Mouse (Mus musculus): ENCODE measurements around the gene Plxnb2. TPM values are rescaled to one million over a fixed set of nuclear protein-coding genes. Genes with fewer than 3 reads are reported as not detected.

Plxnb2 gene
- total RNA-seq (2014; rRNA removed) (239 and 274 TPM in 2 replicates), polyA plus RNA-seq (2015; fragmentation: Nextera tagmentation; extraction: Ambion mirVana) (64.1 and 64.7 TPM in 2 replicates)

DNA sequence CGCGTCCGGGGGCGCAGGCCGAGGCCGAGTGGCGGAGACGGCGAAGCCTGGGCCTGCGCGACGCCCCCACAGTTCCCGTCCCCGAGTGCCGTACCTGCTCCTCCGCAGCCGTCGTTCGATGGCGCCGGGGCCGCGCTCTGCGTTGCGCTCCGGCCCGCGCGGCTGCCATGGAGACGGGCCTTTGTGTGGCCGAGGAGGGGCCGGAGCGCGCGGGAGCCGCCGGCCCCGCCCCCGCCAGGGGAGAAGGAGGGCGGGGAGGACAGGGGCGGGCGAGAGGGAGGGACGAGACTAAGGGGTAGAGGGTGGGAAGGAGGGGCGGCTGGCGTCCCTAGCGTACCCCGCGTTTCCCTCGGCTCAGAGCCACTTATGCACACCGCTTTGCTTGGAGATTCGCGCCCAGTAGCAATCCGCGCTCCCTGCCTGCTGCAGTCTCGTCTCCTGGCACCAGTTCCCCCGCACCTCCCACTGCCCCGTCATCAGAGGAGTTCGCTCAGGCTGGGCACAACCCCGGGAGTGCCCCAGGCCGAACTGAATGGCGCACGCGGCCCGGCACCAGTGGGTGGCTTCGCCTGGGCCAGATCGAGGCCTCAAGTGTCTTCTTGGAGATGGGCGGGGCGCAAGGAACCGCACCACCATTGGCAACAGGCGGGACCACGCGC, at the start of gene Plxnb2:
TSS of gene Plxnb2 (minus strand) at position 218 of the 659 bp plus-strand sequence.
- peak; percentile 94 for DNase-seq (ENCODE audit: low spot score)
- 0 out of 2 replicates have a peak, but pooled peaks cover 5% of the 10 kb centered on the region for H3K36me3 ChIP-seq (ENCODE audit: insufficient read depth, low read length)
- H3K4me2 ChIP-seq (ENCODE audit: low read depth, low read length), result peak within 1 kb of the TSS; percentile 96
- peak within 1 kb of the TSS; percentile 94 for H3K27ac ChIP-seq
- no peak for TF ChIP-seq CTCF (IDR thresholded peaks at IDR 0.05; ENCODE audit: low read depth)
- peak within 1 kb of the TSS; percentile 94 for H3K9ac ChIP-seq (replicated peaks; ENCODE audit: low read length)
- under 1% methylated on average over 61 of the region's 72 CpGs for WGBS
- peak; percentile 89 for ATAC-seq
- H3K27me3 ChIP-seq (ENCODE audit: insufficient read depth, low read length), result no peaks in the 10 kb centered on the region
- no peaks in the 10 kb centered on the region for H3K9me3 ChIP-seq (ENCODE audit: low read length)
- peaks cover 35% of the 10 kb centered on the region for H3K4me1 ChIP-seq (ENCODE audit: insufficient read depth, low read length)
- H3K4me3 ChIP-seq (ENCODE audit: low read length), result peak within 1 kb of the TSS; percentile 78

DNA sequence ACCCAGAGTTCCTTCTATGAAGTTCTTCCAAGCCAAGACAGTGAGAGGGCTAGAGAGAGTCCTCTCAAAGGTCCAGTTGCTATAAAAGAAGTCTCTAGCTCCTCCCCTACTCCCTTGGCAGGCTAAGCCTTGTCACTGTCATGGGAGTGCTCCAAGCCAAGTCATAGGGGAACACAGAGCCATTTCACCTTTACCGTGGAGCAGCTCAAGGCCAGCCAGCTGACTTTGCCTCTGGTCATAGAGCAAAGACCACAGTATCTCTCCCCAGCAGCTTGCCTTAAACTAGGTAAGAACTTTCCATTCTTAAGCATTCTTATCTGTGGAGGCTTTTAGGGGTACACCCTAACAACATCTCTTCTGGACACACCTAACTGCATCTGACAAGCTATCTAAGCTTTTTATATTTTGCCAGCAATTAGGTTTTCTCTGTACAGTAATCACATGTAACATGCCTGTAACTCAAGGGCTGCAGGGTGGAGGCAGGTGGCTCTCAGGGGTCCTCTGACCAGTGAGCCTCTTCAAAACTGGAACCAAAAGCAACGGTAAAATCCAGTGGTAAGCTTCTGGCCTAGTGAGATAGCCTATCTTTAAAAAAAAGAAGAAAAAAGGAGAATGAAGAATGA, 35.1 kb upstream of the Plxnb2 start:
- DNase-seq (ENCODE audit: low spot score) (no peak), ATAC-seq (no peak)
- Histone ChIP-seq H3K27ac (no peak overlapping the region), H3K27me3 (ENCODE audit: insufficient read depth, low read length) (no peaks in the 10 kb centered on the region), H3K9ac (replicated peaks; ENCODE audit: low read length) (no peak overlapping the region), H3K9me3 (ENCODE audit: low read length) (no peaks in the 10 kb centered on the region), H3K4me3 (ENCODE audit: low read length) (no peak overlapping the region), H3K36me3 (ENCODE audit: insufficient read depth, low read length) (no peaks in the 10 kb centered on the region; the same call in 1 of the 2 replicates), H3K4me2 (ENCODE audit: low read depth, low read length) (no peak overlapping the region), H3K4me1 (ENCODE audit: insufficient read depth, low read length) (peaks cover 12% of the 10 kb centered on the region; the same call in 1 of the 2 replicates)
- no peak for TF ChIP-seq CTCF (IDR thresholded peaks at IDR 0.05; ENCODE audit: low read depth)
- WGBS, result 71% methylated on average over 2 of the region's 2 CpGs

DNA sequence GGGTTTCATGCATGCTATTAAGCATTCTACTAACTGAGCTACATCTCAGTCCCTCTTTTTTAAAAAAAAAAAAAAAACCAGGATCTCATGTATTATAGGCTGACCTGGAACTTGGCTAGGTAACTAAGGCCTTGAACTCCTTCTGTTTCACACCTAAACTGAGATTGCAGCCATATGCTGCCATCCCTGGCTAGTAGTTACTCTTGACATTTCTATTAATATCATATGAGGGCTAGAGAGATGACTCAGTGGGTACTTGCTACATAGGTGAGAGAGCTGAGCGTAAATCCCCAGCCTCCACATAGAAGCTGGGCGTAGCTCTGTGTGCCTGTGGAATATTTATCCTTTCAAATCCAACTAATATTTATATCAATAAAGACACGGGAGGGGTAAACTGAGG, 34.4 kb upstream of the Plxnb2 start:
- Histone ChIP-seq H3K27ac (no peak overlapping the region), H3K4me2 (ENCODE audit: low read depth, low read length) (no peak overlapping the region), H3K4me3 (ENCODE audit: low read length) (no peak overlapping the region), H3K27me3 (ENCODE audit: insufficient read depth, low read length) (no peaks in the 10 kb centered on the region), H3K9ac (replicated peaks; ENCODE audit: low read length) (no peak overlapping the region), H3K36me3 (ENCODE audit: insufficient read depth, low read length) (no peaks in the 10 kb centered on the region; the same call in 1 of the 2 replicates), H3K9me3 (ENCODE audit: low read length) (no peaks in the 10 kb centered on the region), H3K4me1 (ENCODE audit: insufficient read depth, low read length) (peaks cover 12% of the 10 kb centered on the region; the same call in 1 of the 2 replicates)
- ATAC-seq, result no peak
- 93% methylated on average over 3 of the region's 3 CpGs for WGBS
- no peak for TF ChIP-seq CTCF (IDR thresholded peaks at IDR 0.05; ENCODE audit: low read depth)
- no peak for DNase-seq (ENCODE audit: low spot score)

DNA sequence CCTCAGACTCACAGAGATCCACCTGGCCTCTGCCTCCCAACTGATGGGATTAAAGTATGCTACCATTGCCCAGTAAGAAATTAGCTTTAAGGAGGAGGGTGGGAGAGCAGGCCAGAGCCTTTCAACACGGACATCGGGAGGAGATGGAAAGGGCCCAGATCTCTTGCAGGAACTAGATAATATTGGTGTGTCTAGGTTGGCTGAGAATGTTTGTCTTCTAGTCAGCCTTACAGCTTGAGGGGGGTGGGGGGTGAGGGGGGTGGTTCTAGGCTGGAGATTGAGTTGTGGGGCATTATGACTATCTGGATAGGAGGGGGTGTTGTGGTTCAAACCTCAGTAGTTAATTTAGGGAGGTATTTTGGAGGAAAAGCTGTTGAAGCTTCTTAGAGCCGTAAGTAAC, 32.9 kb upstream of the Plxnb2 start:
- Histone ChIP-seq H3K9me3 (ENCODE audit: low read length) (no peaks in the 10 kb centered on the region), H3K9ac (replicated peaks; ENCODE audit: low read length) (no peak overlapping the region), H3K4me2 (ENCODE audit: low read depth, low read length) (peak overlapping the region; percentile 38), H3K27ac (no peak overlapping the region), H3K4me3 (ENCODE audit: low read length) (no peak overlapping the region), H3K4me1 (ENCODE audit: insufficient read depth, low read length) (peaks cover 12% of the 10 kb centered on the region; the same call in 1 of the 2 replicates), H3K27me3 (ENCODE audit: insufficient read depth, low read length) (no peaks in the 10 kb centered on the region), H3K36me3 (ENCODE audit: insufficient read depth, low read length) (no peaks in the 10 kb centered on the region; the same call in 1 of the 2 replicates)
- no peak for DNase-seq (ENCODE audit: low spot score)
- ATAC-seq, result no peak
- WGBS, result 85% methylated on average over 3 of the region's 3 CpGs
- TF ChIP-seq CTCF (IDR thresholded peaks at IDR 0.05; ENCODE audit: low read depth), result no peak

DNA sequence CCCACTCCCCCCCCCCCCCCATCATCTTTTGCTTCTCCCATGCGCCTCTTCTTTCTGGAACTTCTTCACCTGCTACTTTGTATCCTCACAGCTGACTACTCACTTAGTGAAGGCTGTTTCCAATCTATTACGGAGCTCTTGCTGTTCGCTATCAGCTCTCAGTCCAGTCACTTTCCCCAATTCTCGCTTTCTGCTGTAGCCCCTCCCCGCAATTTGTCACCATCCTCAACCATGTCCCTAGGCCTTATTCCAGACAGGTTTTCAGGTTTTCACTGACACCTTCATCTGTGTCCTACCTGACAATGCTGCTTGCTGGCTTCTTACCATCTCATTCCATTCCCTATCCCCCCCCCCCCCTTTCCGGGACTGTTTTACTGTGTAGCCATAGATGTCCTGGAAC, 31.9 kb upstream of the Plxnb2 start:
- Histone ChIP-seq H3K9me3 (ENCODE audit: low read length) (no peaks in the 10 kb centered on the region), H3K4me2 (ENCODE audit: low read depth, low read length) (peak overlapping the region; percentile 90), H3K4me3 (ENCODE audit: low read length) (peak overlapping the region; percentile 98), H3K27ac (no peak overlapping the region), H3K9ac (replicated peaks; ENCODE audit: low read length) (peak overlapping the region; percentile 97), H3K36me3 (ENCODE audit: insufficient read depth, low read length) (no peaks in the 10 kb centered on the region; the same call in 1 of the 2 replicates), H3K27me3 (ENCODE audit: insufficient read depth, low read length) (no peaks in the 10 kb centered on the region), H3K4me1 (ENCODE audit: insufficient read depth, low read length) (peaks cover 12% of the 10 kb centered on the region; the same call in 1 of the 2 replicates)
- DNase-seq (ENCODE audit: low spot score) (no peak), ATAC-seq (no peak)
- no peak for TF ChIP-seq CTCF (IDR thresholded peaks at IDR 0.05; ENCODE audit: low read depth)
- 42% methylated on average over 6 of the region's 6 CpGs for WGBS

DNA sequence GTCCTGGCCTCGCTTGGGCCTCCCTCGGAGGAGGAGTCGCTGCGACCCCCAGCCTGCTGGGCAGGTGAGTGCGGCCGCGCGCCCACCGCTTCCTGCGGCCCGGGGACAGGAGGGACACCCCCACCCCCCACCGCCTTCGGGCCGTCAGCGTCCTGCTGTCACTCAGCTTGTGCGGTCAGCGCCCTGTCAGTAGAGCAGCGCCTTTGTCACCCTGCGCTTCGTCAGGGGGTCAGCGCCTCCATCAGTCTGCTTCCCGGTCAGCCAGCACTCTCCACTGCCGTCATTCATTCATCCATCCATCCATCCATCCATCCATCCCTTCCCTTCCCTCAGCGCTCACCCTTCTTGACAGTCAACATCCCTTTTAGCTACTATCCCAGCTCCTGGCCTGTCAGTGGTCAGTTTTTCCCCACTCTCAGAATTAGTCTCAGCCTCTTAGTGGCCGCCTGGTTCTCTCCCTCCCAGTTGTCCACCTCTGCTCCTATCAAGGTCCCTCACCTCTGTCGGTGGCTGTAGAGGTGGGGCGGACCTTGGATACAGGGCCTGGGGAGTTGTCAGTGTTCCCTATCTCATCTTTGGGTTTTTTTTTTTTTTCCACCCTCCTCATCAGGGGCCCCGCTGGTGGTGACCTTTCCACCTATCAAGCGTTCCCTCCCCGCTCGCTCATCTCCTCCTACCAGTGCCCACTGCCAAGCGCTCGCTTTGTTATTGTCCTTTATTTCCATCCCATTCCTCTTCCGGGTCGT, 31.3 kb upstream of the Plxnb2 start:
- Histone ChIP-seq H3K9ac (replicated peaks; ENCODE audit: low read length) (peak overlapping the region; percentile 97), H3K27ac (peak overlapping the region; percentile 92), H3K4me2 (ENCODE audit: low read depth, low read length) (peak overlapping the region; percentile 90), H3K4me1 (ENCODE audit: insufficient read depth, low read length) (peaks cover 12% of the 10 kb centered on the region; the same call in 1 of the 2 replicates), H3K27me3 (ENCODE audit: insufficient read depth, low read length) (no peaks in the 10 kb centered on the region), H3K4me3 (ENCODE audit: low read length) (peak overlapping the region; percentile 98), H3K36me3 (ENCODE audit: insufficient read depth, low read length) (no peaks in the 10 kb centered on the region; the same call in 1 of the 2 replicates), H3K9me3 (ENCODE audit: low read length) (no peaks in the 10 kb centered on the region)
- TF ChIP-seq CTCF (IDR thresholded peaks at IDR 0.05; ENCODE audit: low read depth), result no peak
- peak; percentile 27 for DNase-seq (ENCODE audit: low spot score)
- under 1% methylated on average over 28 of the region's 35 CpGs for WGBS
- ATAC-seq, result peak; percentile 57

Measured in hindbrain, postnatal 0 days (tissue).